Mouse (Mus musculus): ENCODE results near the gene Wfdc2. TPM values are rescaled to one million over a fixed set of nuclear protein-coding genes. Genes with fewer than 3 reads are reported as not detected.
"Not testable (repeated sequence)": the region's sequence is repeated elsewhere in the genome, so short reads cannot be mapped to it uniquely, and the experiment has no call there.

Gene Wfdc2
- total RNA-seq, 2 experiments from 2014 or later = not detected

DNA sequence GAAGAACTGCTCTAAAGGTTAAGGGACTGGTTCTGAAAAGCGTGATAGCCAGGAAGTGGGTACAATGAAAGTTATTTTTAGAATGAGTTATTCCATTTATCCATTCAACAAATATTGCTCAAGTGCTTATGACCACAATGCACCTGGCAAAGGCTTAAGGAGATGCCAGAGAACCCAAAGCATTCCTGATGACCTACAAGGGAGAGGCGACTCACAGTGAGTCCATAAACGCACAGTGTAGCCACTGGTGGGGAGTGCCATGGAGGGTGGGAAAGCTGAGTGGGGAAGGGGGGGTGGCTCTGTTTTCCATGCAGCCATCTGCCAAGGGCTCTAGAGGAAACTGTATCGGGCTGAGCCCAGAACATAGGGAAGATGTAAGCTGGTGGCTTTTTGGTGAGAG, 12.9 kb upstream of the Wfdc2 start:
- no peak for DNase-seq

GRCm38 (mm10) chr2:164549963-164550894, 12.0 kb upstream of the Wfdc2 start:
- no peak for DNase-seq

DNA sequence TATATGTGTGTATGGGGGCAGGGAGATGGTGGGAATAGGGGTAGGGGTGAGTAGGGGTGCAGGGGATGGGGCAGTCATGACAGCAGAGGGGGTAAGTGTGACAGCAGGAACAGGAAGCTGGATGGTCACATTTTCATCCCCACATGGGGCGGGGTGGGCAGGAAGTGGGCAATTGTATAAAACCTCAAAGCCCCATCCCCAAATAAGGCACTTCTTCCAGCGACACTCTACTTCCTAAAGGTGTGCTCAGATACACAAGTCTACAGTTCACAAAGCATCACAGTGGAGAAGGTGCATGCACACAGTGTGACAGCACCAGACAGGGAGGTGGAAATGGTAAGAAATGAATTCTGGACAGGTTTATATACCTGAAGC, 11.3 kb upstream of the Wfdc2 start:
- no peak for DNase-seq

- no peak for DNase-seq
Observed at GRCm38 (mm10) chr2:164551502-164551901, 10.7 kb upstream of the Wfdc2 start.

GRCm38 (mm10) chr2:164558426-164558825, 3.8 kb upstream of the Wfdc2 start:
- no peak for DNase-seq

- DNase-seq = no peak
Observed at GRCm38 (mm10) chr2:164558991-164559645, 3.1 kb upstream of the Wfdc2 start.

DNA sequence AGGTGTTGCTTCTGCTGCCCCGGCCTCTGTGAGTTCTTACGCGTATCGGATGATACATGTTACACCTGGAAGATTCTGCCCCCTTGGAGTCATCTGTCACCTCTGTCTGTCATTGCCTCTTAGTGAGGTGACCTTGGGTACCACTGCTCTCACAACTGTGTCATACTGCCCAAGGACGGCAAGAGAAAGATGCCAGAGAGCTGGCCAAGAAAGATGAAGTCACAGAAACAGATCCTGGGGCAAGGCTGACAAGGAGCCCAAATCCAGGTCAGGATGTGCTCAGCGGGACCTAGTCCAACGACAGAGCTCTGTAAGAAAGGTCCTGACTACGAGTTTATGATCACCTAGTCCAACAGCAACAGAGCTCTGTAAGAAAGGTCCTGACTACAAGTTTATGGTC, 2.1 kb upstream of the Wfdc2 start:
- DNase-seq = no peak

DNA sequence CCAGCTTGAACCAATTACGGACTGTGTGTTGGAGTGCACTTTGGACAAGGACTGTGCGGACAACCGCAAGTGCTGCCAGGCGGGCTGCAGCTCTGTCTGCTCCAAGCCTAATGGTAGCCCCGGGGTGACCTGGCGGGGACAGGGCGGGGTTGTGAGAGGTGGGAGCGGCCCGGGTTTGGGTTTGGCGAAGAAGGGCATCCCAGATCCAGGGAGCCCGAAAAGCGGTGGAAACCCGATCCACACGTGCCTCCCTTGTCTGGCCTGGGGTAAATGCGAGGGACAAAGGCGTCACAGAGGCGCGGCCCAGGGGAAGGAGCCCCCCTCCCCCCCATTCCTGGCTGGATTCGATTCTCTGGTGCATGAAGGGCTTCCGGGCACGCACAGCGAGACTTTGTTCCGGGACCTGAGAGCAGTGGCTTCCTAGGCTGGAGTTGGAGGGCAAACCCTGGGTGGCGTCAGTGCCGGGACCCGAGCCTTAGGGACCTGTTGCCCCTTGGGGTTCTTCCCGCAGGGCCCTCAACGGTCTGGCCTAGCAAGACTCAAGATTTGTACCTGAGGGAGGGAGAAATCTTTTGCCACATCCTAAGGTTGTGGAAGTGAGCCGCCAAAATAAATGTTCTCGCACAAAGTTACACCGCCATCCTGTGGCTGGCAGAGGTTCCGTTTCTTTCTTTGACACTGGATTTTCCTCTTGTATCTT, 1.3 kb downstream of the Wfdc2 start:
- DNase-seq = peak; percentile 24

- no peak for DNase-seq
Observed at GRCm38 (mm10) chr2:164564346-164564745, 2.1 kb downstream of the Wfdc2 start.

- DNase-seq = no peak
Observed at GRCm38 (mm10) chr2:164566997-164567396, 4.8 kb downstream of the Wfdc2 start.

- DNase-seq = no peak
Observed at GRCm38 (mm10) chr2:164567460-164567859, 5.2 kb downstream of the Wfdc2 start.

DNA sequence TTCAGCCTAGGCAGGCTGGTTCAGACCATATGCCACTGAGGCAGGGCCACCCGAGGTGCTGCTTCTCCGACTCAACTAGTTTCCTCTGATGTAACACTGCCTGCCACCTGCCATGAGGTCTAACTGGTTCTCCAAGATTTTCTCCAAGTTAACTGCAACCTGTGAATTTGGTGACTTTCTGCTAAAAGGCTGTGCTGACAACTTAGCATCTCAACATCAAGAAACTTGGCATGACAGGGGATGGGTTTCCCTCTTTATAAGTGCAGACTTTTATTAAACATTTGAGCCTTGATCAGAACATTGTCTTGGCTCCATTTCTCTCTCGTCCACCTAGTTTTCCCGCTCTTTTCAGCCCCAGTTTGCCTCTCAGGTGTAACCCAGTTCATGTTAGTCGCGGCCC, 11.1 kb downstream of the Wfdc2 start, which contains the start of gene Spint3:
Gene Spint3, minus strand, starts transcription at position 101 of the 400 bp plus-strand sequence.
- DNase-seq = not testable (repeated sequence)

- DNase-seq = peak; percentile 20
Observed at GRCm38 (mm10) chr2:164585025-164585725, 23.0 kb downstream of the Wfdc2 start, which contains the start of gene Wfdc6a. TSS of gene Wfdc6a (minus strand) at chr2:164585447.

GRCm38 (mm10) chr2:164592014-164592413, 29.8 kb downstream of the Wfdc2 start:
- no peak for DNase-seq

DNA sequence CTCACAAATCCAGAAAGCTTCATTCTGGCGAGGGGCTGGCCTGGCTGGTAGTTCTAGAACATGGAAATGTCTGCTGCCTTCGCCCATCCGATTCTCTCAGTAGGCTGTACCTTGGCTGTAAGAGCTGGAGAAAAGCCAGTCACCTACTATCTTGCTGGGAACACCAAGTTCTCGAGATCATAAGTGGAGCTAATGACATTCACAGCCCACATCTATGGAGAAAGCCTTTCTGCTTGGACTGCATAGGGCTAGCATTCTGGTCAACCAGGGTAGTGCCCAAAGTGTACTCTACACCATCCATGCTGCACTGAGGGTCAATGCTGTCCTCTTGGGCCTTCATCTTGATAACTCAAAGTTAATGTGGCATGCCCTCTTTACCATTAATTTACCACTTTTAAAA, 31.3 kb downstream of the Wfdc2 start, which contains the start of gene Eppin:
Gene Eppin, minus strand, starts transcription at position 101 of the 400 bp plus-strand sequence.
- DNase-seq = no peak

DNA sequence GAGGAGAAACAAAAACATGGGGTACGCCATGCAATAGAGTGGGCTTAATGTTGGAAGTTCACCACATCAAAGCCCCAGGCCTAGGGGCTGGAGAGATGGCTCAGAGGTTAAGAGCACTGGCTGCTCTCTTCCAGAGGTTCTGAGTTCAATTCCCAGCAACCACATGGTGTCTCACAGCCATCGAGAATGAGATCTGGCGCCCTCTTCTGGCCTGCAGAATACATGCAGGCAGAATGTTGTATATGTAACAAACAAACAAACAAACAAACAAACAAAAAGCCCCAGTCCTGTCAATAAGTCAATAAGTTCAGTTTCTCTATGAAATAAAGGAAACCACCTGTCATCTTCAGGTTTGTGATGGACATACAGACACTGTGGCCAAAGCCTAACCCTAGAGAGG, 38.0 kb downstream of the Wfdc2 start:
- DNase-seq = no peak

GRCm38 (mm10) chr2:164603482-164603881, 41.3 kb downstream of the Wfdc2 start:
- DNase-seq = no peak

DNA sequence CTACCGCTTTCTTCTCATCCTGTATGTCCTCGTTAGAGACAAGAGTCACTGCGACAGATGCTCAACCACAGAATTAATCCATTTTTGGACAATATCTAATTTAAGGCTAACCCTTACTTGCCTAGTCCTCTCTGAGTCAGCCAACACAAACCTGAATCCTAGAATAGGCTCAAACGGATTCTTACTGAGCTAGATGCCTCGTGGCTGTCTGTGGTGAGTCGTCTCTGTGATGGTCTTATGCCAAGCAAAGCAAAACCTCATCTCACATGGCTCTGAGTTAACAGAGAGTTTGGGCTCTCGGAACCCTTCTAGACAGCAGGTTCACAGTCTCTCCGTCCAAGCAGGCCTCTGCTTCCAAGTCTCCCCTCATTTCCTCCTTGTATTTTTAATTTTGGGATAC, 42.2 kb downstream of the Wfdc2 start:
- no peak for DNase-seq

DNA sequence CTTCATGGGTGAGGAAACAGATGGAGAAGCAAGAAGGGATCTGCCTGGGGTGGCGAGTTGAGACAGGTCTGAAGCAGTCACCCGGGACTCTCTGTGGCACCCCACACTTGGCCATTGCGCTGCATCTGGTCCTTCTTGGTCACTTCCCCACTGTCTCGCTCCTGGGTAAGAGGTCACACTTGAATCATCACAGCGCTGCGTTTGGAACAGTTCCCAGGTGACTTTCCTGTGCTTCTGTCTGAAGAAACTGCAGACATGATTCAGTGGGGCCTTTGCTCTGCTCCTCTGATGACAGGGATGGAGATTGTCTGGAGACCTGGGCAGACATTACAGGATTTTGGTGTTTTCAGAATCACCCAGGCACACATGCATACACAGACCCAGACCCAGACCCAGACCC, 46.6 kb downstream of the Wfdc2 start:
- no peak for DNase-seq

- peak; percentile 35 for DNase-seq
Observed at GRCm38 (mm10) chr2:164613471-164613870, 51.3 kb downstream of the Wfdc2 start, which contains the start of the genes Wfdc6b and Wfdc8. TSS of gene Wfdc6b (plus strand) at chr2:164613522. TSS of gene Wfdc8 (minus strand) at chr2:164613626.

GRCm38 (mm10) chr2:164615386-164615785, 53.2 kb downstream of the Wfdc2 start:
- no peak for DNase-seq

Data from gastrocnemius, postnatal 10 days (tissue).